Mouse (Mus musculus) neutrophil, adult 5-6 weeks (primary cell): ENCODE data around the gene Ctdsp1. TPM values are rescaled to one million over a fixed set of nuclear protein-coding genes. Genes with fewer than 3 reads are reported as not detected.

ENCODE experiments used
- ATAC-seq: fragments of 151-379, 151-347 bp; 2 replicates; pipeline ENCODE4 v1.8.0; 2017; ENCODE audit warnings: mild to moderate bottlenecking, moderate TSS enrichment; ENCODE audit not compliant: insufficient number of reproducible peaks, poor library complexity, low FRiP score, severe bottlenecking; ENCODE audit errors: extremely low read depth
- total RNA-seq: library from RNA; stranded (forward); fragments of 200-1000 nt; gene quantifications from 2 replicates; pipeline ENCODE4 v1.2.3, GENCODE M21; 2017

Ctdsp1 gene
- total RNA-seq: 66.9 and 67.8 TPM in 2 replicates

- ATAC-seq: peak; percentile 44
Observed at GRCm38 (mm10) chr1:74390924-74391748, at the start of gene Ctdsp1. Gene Ctdsp1 (plus strand): TSS chr1:74391509.

GRCm38 (mm10) chr1:74341898-74342297 is 49.4 kb upstream of the Ctdsp1 start:
- no peak for ATAC-seq

DNA sequence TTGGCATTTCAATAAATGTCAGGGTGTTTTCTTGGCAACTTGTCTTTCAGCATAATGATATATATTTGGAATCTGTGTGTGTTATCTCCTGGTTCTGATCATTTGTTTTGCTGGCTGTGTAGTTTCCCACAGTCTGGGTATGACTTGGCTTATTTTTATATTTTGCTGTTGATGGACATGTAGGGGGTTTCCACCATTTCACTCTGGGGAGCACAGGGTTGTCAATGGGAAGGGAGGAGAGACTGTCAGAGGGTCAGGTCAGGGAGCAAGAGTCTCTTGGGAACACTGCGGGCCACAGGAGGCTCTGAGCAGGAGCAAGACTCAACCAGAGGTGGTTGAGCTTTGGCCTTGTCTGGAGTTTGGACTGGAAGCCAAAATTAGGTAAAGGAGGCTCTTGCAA is 49.0 kb upstream of the Ctdsp1 start:
- ATAC-seq: no peak

DNA sequence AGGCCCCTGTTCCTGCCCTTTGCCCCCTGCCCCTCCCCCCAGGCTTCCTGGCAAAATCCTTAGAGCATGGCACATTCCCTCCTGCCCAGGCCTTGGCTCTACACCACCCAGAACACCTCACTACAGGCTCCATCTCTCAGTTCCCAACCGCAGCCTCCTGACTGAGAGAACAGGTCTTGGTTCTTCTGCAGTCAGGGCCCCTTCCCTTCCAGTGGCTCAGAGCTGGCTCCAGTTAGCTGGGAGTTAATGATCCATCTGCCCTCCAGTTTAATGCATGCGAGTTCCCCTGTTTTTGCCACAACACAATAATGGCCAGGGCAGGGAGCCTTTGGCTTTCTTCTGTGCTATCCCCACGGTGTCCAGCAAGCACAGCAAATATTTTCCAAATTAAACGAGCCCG is 48.1 kb upstream of the Ctdsp1 start:
- no peak for ATAC-seq

GRCm38 (mm10) chr1:74344163-74344916 is 47.0 kb upstream of the Ctdsp1 start:
- ATAC-seq: no peak

DNA sequence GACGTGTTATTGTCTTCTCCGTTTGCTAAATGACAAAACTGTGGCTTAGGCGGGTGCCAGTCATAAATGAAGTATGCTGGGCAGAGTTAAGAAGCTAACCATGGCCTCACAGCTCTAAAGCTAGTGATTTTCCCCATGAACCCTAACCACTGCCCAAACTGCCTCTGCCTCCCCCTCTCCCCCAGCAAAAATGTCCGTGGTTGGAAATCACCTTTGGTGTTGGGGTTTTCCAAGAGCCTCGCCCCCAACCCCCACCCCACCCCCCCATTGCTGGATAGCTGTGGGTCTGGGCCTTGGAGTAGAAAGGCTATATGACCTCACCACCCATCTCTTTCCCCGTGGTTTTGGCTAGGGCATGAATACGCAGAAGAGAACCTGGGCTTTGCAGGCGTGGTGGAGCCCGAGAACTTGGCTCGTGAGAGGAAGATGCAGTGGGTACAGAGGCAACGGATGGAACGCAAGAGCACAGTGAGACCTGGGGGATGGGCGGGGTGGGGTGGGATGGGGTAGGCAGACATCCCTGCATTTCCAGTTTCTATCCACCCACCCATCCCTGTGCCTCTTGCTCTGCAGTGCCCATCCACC is 40.0 kb upstream of the Ctdsp1 start:
- ATAC-seq: no peak

GRCm38 (mm10) chr1:74352532-74353096 is 38.7 kb upstream of the Ctdsp1 start:
- ATAC-seq: no peak

- ATAC-seq: no peak
Observed at GRCm38 (mm10) chr1:74353453-74354229, 37.7 kb upstream of the Ctdsp1 start.

DNA sequence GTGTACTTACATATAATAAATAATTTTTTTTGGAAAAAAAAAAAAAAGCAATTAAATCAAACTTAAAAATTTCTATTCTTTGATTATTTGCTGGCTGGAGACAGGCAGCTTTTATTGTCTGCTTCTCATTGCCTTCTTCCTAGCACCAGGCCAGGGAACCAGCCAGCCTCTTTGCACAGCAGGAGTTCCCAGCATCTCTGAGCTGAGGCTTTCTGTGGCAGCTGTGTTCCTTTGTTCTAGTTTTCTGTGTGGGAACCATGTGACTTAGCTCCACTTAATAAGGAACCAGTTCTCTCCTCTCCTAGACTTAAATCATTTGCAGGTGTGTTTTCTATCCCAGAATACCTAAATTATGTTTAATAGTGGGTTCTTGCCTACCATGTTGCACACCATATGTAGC is 33.8 kb upstream of the Ctdsp1 start:
- ATAC-seq: no peak

GRCm38 (mm10) chr1:74359952-74360517 is 31.3 kb upstream of the Ctdsp1 start:
- no peak for ATAC-seq

DNA sequence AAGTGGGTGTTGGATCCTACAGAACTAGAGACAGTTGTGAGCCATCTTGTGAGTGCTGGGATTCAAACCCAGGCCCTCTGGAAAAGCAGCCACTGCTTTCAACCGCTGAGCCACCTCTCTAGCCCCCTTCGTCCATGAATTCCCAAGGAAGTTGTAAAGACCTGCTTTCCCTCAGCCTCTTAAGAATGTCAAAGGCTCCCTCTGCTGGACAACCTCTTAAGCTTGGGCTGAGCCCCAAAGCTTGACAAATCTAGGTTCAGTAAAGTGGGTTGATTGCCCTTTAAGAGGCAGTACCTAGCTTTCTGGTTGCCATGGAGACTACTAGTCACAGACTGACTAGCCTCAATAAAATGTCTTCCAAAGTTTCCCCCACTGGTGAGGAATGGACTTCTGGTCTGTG is 29.5 kb upstream of the Ctdsp1 start, which contains the start of gene Catip:
Gene Catip (plus strand): TSS at position 297 of the 400 bp plus-strand sequence.
- ATAC-seq: peak; percentile 65; the same call in 1 of the 2 replicates

DNA sequence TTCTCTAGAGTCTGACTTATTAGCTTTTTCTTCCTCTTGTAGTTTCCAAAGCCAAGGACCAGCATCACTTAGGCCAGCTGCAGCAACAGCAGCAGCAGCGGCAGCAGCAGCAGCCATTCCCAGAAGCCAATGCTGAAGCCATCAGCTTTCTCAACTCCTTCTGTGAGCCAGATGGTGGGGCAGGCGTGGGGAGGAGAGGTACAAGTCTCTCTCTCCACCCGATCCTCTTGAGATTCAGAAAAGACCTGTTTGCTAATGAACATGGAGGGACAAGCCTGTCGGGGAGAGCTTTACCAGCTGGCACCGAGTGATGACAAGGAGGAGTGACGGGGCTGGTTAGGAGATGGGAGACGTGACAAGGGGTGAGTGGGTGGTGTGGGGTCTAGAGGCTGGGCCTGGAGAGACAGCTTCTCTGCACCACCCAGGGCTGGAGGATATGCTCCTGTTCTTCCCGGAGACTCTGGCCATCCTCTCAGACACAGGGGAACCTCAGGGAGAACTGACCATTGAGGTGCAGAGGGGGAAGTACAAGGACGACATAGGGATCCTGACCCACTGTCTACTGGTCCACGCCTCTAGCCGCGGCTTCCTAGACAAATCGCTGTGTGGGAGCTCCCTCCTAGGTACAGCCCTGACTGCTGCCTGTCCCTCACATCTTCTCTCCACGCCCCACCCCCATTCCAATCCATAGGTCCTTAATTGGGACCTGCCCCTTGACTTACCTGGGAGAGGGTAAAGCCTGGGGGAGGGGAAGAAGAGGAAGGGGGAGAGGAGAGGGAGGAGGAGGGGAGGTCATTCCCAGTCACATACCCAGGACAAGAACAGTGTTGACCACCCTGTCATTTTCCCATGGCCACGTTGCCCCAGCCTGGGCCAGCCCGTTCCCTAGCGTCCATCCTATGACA is 28.7 kb upstream of the Ctdsp1 start:
- no peak for ATAC-seq

DNA sequence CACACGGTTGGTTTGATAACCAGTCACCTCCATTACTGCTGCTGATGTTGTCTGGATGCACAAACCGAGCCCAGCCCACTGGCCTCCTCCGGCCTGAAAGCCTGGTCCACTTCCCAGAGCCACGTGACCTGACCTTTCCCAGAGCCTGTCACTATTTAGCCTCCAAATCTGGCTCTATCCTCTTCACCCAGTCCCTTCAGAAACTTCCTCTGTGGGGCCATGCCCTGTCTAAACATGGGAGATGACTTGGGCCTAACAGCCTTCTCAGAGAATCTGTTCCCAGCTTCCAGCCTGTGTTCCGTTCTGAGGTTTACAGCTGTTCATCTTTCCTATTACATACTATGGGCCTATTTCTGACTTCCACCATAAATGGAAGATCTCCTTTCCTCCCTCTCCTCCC is 27.9 kb upstream of the Ctdsp1 start:
- ATAC-seq: no peak

DNA sequence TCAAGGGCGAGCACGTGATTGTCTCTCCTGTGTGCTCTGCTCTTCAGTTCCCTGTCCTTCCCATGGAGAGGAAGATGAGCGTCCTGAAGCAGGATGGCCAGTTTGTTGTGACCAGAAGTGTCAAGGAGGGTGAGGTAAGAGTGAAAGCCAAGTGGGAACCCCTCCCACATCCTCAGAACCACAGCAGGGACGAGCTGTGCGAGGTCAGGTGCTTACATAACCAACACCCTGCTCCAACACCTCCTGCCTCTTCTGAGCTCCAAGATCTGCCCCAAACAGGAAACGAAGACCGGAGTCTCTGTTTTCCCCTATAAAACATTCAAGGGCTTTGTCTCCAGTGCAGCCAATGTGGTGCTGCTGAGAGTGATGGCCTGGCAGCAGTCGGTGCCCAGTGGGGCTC is 27.0 kb upstream of the Ctdsp1 start:
- ATAC-seq: no peak

DNA sequence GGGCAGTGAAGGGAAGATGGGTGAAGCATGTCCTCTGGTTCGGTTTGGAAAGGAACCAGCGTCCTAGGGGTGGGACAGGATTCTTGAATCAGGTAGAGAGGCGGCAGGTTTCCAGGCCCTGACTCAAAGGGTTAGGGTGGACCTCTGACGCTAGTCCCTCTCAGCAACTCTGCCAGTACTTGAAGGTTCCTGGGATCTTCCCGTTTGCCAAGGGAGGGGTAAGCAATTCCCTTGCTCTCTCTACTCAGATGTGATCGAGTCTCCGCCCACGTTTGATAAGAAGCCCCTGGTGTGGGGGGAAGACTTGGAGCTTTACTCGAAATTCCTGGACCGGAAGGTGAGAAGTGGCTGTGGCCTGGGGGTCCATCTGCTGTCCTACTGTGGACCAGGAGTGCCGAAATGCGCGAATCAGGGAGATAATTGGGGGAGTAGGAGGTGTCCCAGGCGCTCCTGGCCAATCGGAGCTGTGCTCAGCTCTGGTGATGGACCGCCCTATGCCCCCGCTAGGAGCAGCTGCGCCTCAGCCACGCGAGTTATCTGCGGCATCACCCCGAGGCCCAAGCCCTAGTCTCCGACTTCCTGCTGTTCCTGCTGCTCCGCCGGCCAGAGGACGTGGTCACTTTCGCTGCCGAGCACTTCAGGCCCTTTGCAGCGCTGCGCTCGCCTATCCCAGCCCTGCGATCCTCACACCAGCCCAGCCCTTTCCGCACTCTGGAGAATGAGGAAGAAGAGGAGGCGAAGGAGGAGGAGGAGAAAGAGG is 23.2 kb upstream of the Ctdsp1 start:
- peak; percentile 22; the same call in 1 of the 2 replicates for ATAC-seq

- no peak for ATAC-seq
Observed at GRCm38 (mm10) chr1:74370040-74370439, 21.3 kb upstream of the Ctdsp1 start.

DNA sequence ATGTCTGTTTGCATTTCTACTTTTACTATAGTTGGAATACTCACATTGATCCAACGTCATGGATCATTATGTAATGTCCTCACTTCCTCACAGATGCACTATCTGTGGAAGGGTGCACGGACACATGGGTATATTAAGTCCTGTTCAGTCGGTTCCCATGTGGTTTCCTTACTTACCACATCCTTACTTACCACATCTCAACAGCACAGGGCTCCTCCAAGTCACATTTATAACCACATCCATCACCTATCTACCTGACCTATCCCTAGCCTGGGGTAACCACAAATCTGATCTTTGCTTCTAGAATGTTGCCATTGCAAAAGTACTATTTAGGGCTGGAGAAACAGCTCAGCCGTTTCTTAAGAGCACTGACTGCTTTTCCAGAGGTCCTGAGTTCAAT is 17.9 kb upstream of the Ctdsp1 start:
- no peak; the same call in 1 of the 2 replicates for ATAC-seq
